Mouse (Mus musculus) layer of hippocampus, adult 2 months (tissue): ENCODE data around the gene Macrod2. TPM values are rescaled to one million over a fixed set of nuclear protein-coding genes. Genes with fewer than 3 reads are reported as not detected.

ENCODE experiments used
- DNase-seq, 2 experiments: peaks; one replicate each; pipeline ENCODE4 v3.0.0; 2022; ENCODE audit warnings: low spot score in 2 of 2
- H3K27ac ChIP-seq: fragments of 200-600 bp; 2 replicates; pipeline ENCODE4 v1.8.1; 2022
- H3K4me3 ChIP-seq: fragments of 200-600 bp; 2 replicates; pipeline ENCODE4 v1.8.1; 2022; ENCODE audit warnings: mild to moderate bottlenecking
- CTCF ChIP-seq: fragments of 200-600 bp; conservative IDR thresholded peaks from 2 replicates; pipeline ENCODE4 v1.8.1; 2022; ENCODE audit warnings: antibody characterized with exemption, mild to moderate bottlenecking, moderate library complexity
- total RNA-seq, 2 experiments: library from RNA; stranded (reverse); gene quantifications; 2 replicates each; pipeline ENCODE4 v1.2.3; 2021

Macrod2 gene
- total RNA-seq, 2 experiments from 2014 or later, result 47.4 to 55.5 TPM

DNA sequence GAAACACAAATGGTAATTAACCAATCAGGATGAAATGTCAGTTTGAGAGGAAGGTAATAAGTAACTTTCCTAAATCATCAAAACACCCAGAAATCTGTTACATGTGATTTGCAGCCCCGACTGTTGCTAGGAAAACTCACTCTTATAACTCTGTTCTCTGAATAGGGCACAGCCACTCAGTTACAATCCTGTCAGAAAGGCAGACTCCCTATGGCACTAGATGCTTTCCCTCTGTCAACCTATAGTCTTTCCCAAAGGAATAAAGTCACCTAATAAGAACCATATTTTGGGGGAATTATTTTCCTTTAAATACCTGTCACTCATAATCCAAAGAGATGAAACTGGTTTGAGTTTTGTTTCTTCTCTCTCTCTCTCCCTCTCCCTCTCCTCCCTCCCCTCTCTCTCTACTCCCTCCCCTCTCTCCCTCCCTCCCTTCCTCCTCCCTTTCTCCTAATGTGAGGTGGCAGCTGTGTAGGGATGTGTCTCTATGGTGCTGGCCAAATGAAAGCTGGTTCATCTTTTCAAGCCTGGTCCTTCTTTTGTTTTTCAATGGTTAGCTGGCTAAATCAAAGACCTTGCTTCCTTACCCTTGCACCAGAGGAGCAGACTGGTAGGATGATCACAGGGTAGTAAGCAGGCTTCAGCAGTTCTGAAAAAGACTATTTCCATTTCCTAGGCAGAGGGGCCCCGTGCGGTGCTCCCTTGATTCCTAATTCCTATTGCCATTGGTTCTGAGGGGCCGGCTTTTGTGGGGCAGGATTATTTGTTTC lies 661.8 kb downstream of the Macrod2 start:
- Histone ChIP-seq H3K27ac (no peak overlapping the region; the same call in 1 of the 2 replicates), H3K4me3 (no peak overlapping the region; the same call in 1 of the 2 replicates)
- no peak for DNase-seq
- TF ChIP-seq CTCF, result no peak

DNA sequence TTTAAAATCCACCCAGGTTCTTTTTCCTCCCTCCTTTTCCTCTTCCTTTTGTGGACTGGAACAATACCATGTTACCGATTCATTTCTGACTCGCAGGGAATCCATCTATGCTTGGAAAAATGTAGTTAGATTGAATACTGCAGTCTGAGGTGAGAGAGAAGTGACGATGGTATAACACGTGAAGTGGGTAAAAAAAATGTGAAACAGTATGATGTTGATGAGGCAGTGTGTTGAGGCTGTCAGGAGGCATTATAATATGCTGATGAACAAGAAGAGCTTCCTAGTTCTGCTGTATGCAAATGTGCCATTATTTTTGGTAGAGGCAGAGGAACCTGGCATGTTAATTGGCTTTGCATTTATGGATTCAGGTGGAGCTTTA lies 662.3 kb downstream of the Macrod2 start:
- Histone ChIP-seq H3K27ac (no peak overlapping the region; the same call in 1 of the 2 replicates), H3K4me3 (no peak overlapping the region; the same call in 1 of the 2 replicates)
- TF ChIP-seq CTCF, result no peak
- no peak for DNase-seq

DNA sequence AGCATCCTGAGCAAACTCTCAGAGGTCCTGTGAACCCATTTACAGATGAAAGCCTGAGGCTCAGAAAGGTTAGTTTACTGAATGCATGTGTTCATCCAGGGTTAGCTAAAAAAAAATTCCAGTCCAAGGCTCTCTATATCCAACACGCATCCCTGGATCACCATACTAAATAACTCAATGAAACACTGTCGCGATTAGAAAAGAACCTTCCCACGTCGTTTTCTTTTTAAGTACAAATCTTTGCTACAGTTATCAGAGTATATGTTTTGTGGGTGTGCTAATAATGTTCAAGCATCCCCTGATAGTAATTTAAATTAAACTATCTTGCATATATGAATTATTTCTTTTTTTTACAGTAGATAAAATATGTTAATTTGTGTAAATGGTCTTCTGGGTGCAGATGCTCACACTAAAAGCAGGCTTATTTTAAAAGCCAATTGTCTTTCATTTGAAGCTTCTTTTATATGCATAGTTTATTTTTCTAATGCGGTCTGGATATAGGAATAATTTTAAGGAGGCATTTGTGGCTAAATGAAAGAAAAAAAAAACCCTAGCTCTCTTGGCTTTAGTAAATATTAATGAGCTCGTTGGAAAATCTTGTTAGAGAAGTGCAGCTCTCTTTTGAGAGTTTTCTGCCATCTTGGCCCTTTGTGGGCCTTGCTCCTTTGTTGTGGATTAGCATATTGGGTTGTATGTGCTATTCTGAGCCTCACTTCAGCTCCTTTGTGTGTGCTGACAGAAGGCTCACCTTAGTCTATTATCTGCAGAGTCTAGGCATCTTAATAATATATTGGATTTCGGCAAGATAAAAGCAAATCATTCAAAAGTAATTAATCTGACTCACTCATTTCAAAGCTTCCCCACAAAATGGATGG lies 679.1 kb downstream of the Macrod2 start:
- TF ChIP-seq CTCF, result no peak

DNA sequence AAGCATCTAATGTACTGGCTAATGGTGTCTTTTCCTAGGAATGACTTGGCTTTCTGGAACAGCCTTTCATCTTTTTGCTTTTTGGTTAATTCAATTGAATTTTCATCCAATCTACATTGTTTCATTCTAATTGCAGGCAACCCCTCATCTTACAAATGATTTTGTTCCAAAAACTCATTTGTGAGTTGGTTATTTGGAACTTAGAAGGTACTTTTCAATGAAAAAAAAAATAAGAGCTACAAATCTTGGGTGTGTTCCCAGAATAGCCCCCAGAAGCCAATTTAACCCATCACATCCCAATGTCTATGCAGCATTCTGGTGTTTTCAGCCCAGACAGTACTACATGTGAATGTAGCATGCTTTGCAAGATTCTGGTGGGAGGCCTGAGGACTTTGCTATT lies 683.1 kb downstream of the Macrod2 start:
- DNase-seq, result no peak

More for the DNA sequence above, 679.1 kb downstream of the Macrod2 start:
- no peak overlapping the region for H3K27ac ChIP-seq
- no peak overlapping the region for H3K4me3 ChIP-seq
- DNase-seq, result no peak

DNA sequence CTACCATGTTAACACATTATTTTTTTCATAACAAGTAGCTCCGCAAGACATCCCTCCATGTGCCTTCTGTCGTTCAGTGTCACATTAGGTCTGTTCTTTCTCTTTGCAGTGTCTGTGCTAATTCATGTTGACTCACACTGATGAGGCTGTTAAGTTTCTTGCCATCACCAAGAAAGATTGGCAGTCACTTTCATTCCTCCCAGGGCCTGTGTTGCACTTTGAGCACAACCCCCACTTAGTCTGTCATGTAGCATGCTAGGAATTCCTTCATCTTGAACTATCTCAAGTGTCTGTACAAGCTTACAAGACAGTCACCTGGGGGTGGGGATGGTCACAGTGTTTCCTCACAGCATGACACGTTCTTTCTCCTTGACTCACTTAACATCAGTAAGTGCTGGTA lies 696.2 kb downstream of the Macrod2 start:
- TF ChIP-seq CTCF, result no peak
- peak in 1 of 2 experiments; percentile 8 for DNase-seq
- H3K27ac ChIP-seq, result no peak overlapping the region
- no peak overlapping the region for H3K4me3 ChIP-seq

More for the DNA sequence above, 683.1 kb downstream of the Macrod2 start:
- no peak for TF ChIP-seq CTCF
- Histone ChIP-seq H3K4me3 (no peak overlapping the region), H3K27ac (no peak overlapping the region)

GRCm38 (mm10) chr2:141117579-141117978 lies 722.5 kb downstream of the Macrod2 start:
- no peak overlapping the region for H3K4me3 ChIP-seq
- DNase-seq, result no peak
- TF ChIP-seq CTCF, result no peak
- H3K27ac ChIP-seq, result no peak overlapping the region

- no peak overlapping the region for H3K4me3 ChIP-seq
- DNase-seq, result no peak
- TF ChIP-seq CTCF, result no peak
Observed at GRCm38 (mm10) chr2:141123875-141124274, 728.8 kb downstream of the Macrod2 start.

GRCm38 (mm10) chr2:141125638-141126037 lies 730.5 kb downstream of the Macrod2 start:
- Histone ChIP-seq H3K27ac (no peak overlapping the region), H3K4me3 (no peak overlapping the region)
- TF ChIP-seq CTCF, result no peak
- no peak for DNase-seq

More at GRCm38 (mm10) chr2:141123875-141124274, 728.8 kb downstream of the Macrod2 start:
- no peak overlapping the region for H3K27ac ChIP-seq

DNA sequence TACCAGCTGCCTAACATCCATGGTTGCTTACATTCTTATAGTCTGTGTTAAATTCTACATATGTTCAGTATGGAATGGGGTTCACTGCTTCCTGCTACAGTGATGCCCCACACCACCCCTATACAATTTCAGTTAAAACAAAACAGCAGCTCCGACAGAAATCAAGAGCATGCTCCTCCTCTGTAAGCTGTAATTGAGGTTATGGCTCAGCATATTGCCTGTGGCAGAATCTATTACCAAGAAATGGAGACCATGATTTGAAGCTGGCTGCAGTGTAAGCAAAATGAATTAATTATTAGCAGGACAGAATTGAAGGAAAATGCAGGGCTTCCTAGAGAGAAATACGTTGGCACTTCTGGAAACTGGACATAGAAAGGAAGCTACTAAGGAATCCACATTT lies 747.2 kb downstream of the Macrod2 start:
- TF ChIP-seq CTCF, result no peak
- Histone ChIP-seq H3K4me3 (no peak overlapping the region), H3K27ac (no peak overlapping the region)
- no peak for DNase-seq

GRCm38 (mm10) chr2:141152011-141152772 lies 757.1 kb downstream of the Macrod2 start:
- no peak for DNase-seq
- no peak for TF ChIP-seq CTCF
- Histone ChIP-seq H3K4me3 (no peak overlapping the region), H3K27ac (no peak overlapping the region)

DNA sequence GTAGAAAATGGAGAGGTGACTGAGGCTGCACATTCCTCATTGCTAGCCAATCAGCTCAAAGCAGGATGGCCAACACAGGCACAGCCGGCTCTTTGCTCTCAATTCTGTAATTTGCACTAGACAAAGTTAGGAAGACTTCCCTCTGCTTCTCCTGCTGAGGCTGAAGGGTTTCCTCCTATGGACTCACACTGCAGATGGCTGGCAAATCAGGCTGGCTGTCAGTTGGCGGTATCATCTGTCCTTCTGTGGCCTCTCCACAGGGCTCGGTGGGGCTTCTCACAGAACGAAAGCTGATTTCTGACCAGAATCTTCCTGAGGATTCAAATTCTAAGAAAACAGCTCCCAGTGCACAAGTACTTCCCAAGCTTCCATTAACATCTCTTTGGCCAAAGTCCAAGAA lies 760.9 kb downstream of the Macrod2 start:
- TF ChIP-seq CTCF, result no peak
- no peak overlapping the region for H3K27ac ChIP-seq
- no peak overlapping the region for H3K4me3 ChIP-seq
- DNase-seq, result no peak

GRCm38 (mm10) chr2:141156979-141157593 lies 762.0 kb downstream of the Macrod2 start:
- no peak for DNase-seq
- H3K27ac ChIP-seq, result no peak overlapping the region
- TF ChIP-seq CTCF, result no peak
- H3K4me3 ChIP-seq, result no peak overlapping the region
